Mouse (Mus musculus) liver, embryonic 11.5 days (tissue): ENCODE measurements around the gene Pde6b. TPM values are rescaled to one million over a fixed set of nuclear protein-coding genes. Genes with fewer than 3 reads are reported as not detected.

Experiments
- ATAC-seq: fragments of 200-750 bp; cut with Nextera tagmentation; replicated peaks from 2 replicates; pipeline ENCODE4 v1.8.0; 2017; ENCODE audit warnings: moderate number of reproducible peaks, mild to moderate bottlenecking, moderate TSS enrichment, moderate library complexity; ENCODE audit not compliant: low FRiP score
- DNase-seq: peaks from one replicate; pipeline ENCODE4 v3.0.0-alpha.2; 2017; ENCODE audit warnings: low spot score
- H3K27ac ChIP-seq: fragments of 300-500 bp; sonication (generic); 2 replicates; pipeline ENCODE4 v1.5.1; 2014; ENCODE audit warnings: mild to moderate bottlenecking, low read depth, low read length, control low read depth
- H3K27me3 ChIP-seq: fragments of 300-500 bp; sonication (generic); replicated peaks from 2 replicates; pipeline ENCODE4 v1.6.1; 2014; ENCODE audit warnings: low read length, mixed read lengths; ENCODE audit not compliant: control insufficient read depth, insufficient read depth
- H3K36me3 ChIP-seq: fragments of 300-500 bp; sonication (generic); 2 replicates; pipeline ENCODE4 v1.6.1; 2014; ENCODE audit warnings: mild to moderate bottlenecking, low read length, moderate library complexity, mixed read lengths; ENCODE audit not compliant: control insufficient read depth, insufficient read depth
- H3K4me1 ChIP-seq: fragments of 300-500 bp; sonication (generic); replicated peaks from 2 replicates; pipeline ENCODE4 v1.6.1; 2014; ENCODE audit warnings: low read length, mixed read lengths; ENCODE audit not compliant: control insufficient read depth, insufficient read depth
- H3K4me2 ChIP-seq: fragments of 300-500 bp; sonication (generic); 2 replicates; pipeline ENCODE4 v1.6.1; 2014; ENCODE audit warnings: mild to moderate bottlenecking, control low read depth, moderate library complexity
- H3K4me3 ChIP-seq: fragments of 300-500 bp; sonication (generic); 2 replicates; pipeline ENCODE4 v1.5.1; 2014; ENCODE audit warnings: low read depth, low read length, control low read depth
- H3K9ac ChIP-seq: fragments of 300-500 bp; sonication (generic); 2 replicates; pipeline ENCODE4 v1.6.1; 2014; ENCODE audit warnings: low read depth, low read length, control low read depth
- H3K9me3 ChIP-seq: fragments of 300-500 bp; sonication (generic); 2 replicates; pipeline ENCODE4 v1.6.1; 2016; ENCODE audit warnings: low read length, inconsistent platforms, mixed read lengths; ENCODE audit not compliant: control insufficient read depth
- WGBS: fragments of 180-500 bp; shearing (Covaris S2); extraction: QIAGEN DNeasy Blood & Tissue Kit; methylation state at CpG from one replicate; pipeline ENCODE4 v1.1.7; 2014; 5-methylcytosine and 5-hydroxymethylcytosine counted together
- polyA plus RNA-seq: library from polyadenylated mRNA; unstranded; fragments of >200 nt; fragmentation: Nextera tagmentation; extraction: Ambion mirVana; gene quantifications from 2 replicates; pipeline ENCODE4 v1.2.1, GENCODE M21; 2014

The Pde6b gene
- 0.22 and 0.48 TPM in 2 replicates for polyA plus RNA-seq

- ATAC-seq, result no peak
- Histone ChIP-seq H3K9me3 (no peaks in the 10 kb centered on the region), H3K4me3 (no peak within 1 kb of the TSS), H3K4me1 (no peaks in the 10 kb centered on the region), H3K4me2 (no peak within 1 kb of the TSS), H3K27me3 (peaks cover 2% of the 10 kb centered on the region; the same call in 1 of the 2 replicates), H3K9ac (no peak within 1 kb of the TSS), H3K27ac (no peak within 1 kb of the TSS), H3K36me3 (no peaks in the 10 kb centered on the region)
- no peak for DNase-seq
- 65% methylated on average over 7 of the region's 7 CpGs for WGBS
These were observed at the start of gene Pde6b for GRCm38 (mm10) chr5:108388201-108388600. TSS of gene Pde6b (plus strand) at chr5:108388391.

DNA sequence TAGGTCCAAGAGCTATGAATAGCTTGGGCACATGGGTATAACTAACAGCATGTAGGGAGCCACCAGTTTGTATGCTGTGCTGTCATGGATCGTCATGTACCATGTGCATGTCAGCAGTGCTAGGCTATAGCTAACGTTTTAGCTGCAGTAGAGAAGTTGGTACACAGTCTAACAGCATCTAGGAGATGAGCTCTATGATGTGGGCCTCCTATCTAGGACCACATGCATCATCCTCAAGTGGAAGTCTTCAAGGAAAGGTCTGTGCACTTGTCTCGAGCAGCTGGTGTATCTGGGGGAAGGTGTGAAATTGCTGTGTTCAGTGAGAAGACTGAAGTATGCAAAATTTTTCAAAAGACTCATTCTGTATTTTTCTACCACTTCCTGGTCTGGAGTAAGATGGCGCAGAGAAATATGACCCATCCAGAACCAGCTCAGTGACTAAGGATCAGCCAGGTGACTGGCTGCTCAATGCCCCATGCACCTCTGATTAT, 44.5 kb upstream of the Pde6b start:
- no peak overlapping the region for H3K4me2 ChIP-seq
- no peaks in the 10 kb centered on the region for H3K9me3 ChIP-seq
- peaks cover 2% of the 10 kb centered on the region; the same call in 1 of the 2 replicates for H3K36me3 ChIP-seq
- H3K9ac ChIP-seq, result no peak overlapping the region
- no peak for ATAC-seq
- no peak overlapping the region for H3K27ac ChIP-seq
- H3K4me1 ChIP-seq, result no peaks in the 10 kb centered on the region
- no peak for DNase-seq
- H3K27me3 ChIP-seq, result no peaks in the 10 kb centered on the region
- WGBS, result 87% methylated on average over 4 of the region's 4 CpGs
- no peak overlapping the region for H3K4me3 ChIP-seq

GRCm38 (mm10) chr5:108345313-108346071, 42.7 kb upstream of the Pde6b start:
- DNase-seq (no peak), ATAC-seq (no peak)
- H3K36me3 ChIP-seq, result peaks cover 2% of the 10 kb centered on the region; the same call in 1 of the 2 replicates

GRCm38 (mm10) chr5:108347843-108348242, 40.3 kb upstream of the Pde6b start:
- DNase-seq (no peak), ATAC-seq (no peak)
- no peak overlapping the region for H3K9ac ChIP-seq
- H3K36me3 ChIP-seq, result peaks cover 2% of the 10 kb centered on the region; the same call in 1 of the 2 replicates
- no peaks in the 10 kb centered on the region for H3K4me1 ChIP-seq
- no peaks in the 10 kb centered on the region for H3K27me3 ChIP-seq
- H3K4me3 ChIP-seq, result no peak overlapping the region
- 79% methylated on average over 6 of the region's 6 CpGs for whole genome bisulfite sequencing
- H3K4me2 ChIP-seq, result no peak overlapping the region
- no peak overlapping the region for H3K27ac ChIP-seq
- no peaks in the 10 kb centered on the region for H3K9me3 ChIP-seq

More at GRCm38 (mm10) chr5:108345313-108346071, 42.7 kb upstream of the Pde6b start:
- Histone ChIP-seq H3K4me1 (no peaks in the 10 kb centered on the region), H3K4me2 (no peak overlapping the region), H3K9ac (no peak overlapping the region), H3K4me3 (no peak overlapping the region), H3K27ac (no peak overlapping the region), H3K9me3 (no peaks in the 10 kb centered on the region), H3K27me3 (no peaks in the 10 kb centered on the region)
- WGBS, result 61% methylated on average over 10 of the region's 10 CpGs

DNA sequence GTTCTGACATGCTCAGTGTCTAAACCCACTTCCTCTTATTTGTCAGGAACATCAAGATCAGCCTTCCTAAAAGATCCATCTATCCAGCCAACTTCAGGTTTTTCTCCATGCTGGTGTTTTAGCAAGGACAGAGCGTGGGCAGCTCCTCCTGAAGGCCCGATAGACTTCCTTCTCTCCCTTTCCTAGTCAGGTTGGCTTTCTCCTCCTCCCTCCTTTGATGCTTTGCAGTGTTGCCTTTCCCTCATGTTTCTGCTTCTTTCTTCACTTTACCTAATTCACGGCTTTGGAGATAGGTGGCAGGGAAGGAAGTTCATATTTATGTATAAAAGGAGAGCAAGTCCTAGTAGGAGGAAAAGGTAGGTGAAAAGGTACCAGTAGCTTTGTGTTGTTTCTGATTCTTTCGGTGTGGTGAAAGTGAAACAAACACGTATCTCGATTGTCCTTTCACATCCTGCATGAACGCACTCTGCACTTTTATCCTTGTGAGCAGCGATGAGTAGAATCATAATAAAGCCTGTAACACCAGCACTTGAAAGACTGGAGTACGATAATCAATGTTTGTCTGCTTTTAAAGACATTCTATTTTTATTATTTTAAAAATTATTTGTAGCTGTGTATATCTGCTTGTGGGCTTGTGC, 38.6 kb upstream of the Pde6b start:
- Histone ChIP-seq H3K27ac (no peak overlapping the region), H3K4me1 (no peaks in the 10 kb centered on the region), H3K4me3 (no peak overlapping the region), H3K9me3 (no peaks in the 10 kb centered on the region), H3K9ac (no peak overlapping the region), H3K36me3 (peaks cover 1% of the 10 kb centered on the region; the same call in 1 of the 2 replicates), H3K27me3 (no peaks in the 10 kb centered on the region), H3K4me2 (no peak overlapping the region)
- 93% methylated on average over 9 of the region's 9 CpGs for WGBS
- no peak for DNase-seq
- ATAC-seq, result no peak

- peak; percentile 60 for ATAC-seq
- H3K9ac ChIP-seq, result no peak overlapping the region
- DNase-seq, result no peak
- WGBS, result 57% methylated on average over 2 of the region's 2 CpGs
- H3K4me3 ChIP-seq, result no peak overlapping the region
- no peaks in the 10 kb centered on the region for H3K36me3 ChIP-seq
- H3K27ac ChIP-seq, result no peak overlapping the region
- no peaks in the 10 kb centered on the region for H3K4me1 ChIP-seq
- no peaks in the 10 kb centered on the region for H3K9me3 ChIP-seq
- H3K4me2 ChIP-seq, result no peak overlapping the region
- H3K27me3 ChIP-seq, result no peaks in the 10 kb centered on the region
These were observed 34.1 kb upstream of the Pde6b start for GRCm38 (mm10) chr5:108354056-108354455.

DNA sequence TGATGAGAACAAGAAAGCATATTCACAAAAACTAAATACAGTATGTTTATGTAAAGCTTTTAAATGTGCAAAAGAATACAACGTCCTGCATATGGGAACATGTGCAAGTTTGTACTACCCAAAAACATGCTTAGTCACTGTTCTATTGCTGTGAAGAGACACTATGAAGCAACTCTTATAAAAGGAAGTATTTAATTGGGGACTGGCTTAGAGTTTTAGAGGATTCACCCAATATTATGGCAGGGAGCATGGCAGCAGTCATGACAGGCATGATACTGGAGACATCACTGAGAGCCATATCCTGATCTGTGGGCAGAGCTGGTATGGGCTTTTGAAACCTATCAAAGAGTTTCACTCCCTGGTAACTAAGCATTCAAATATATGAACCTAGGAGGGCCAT, 30.3 kb upstream of the Pde6b start:
- WGBS, result 88% methylated on average over 1 of the region's 1 CpGs
- H3K36me3 ChIP-seq, result no peaks in the 10 kb centered on the region
- ATAC-seq, result no peak
- no peak for DNase-seq
- no peak overlapping the region for H3K27ac ChIP-seq
- H3K27me3 ChIP-seq, result peaks cover 5% of the 10 kb centered on the region; the same call in 1 of the 2 replicates
- no peak overlapping the region for H3K9ac ChIP-seq
- H3K4me2 ChIP-seq, result no peak overlapping the region
- no peak overlapping the region for H3K4me3 ChIP-seq
- no peaks in the 10 kb centered on the region for H3K4me1 ChIP-seq
- no peaks in the 10 kb centered on the region for H3K9me3 ChIP-seq

DNA sequence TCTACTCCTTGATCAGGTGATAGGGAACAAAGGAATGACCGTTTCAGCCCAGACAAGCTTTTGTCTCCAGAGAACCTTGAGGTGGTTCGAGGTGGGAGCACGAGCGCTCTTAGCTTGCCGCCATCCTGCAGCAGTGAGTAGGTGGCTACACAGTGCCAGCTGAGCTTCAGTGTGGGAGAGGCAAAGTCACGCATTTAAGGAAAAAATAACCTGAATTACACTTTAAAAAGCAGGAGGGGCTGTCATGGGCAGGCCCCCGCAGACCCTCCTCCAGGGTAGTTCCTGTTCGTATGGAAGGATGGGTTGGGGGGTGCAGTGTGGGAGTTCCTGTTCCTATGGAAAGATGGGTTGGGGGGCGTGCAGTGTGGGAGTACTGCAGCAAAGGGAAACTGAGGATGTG, 28.7 kb upstream of the Pde6b start:
- no peak overlapping the region for H3K9ac ChIP-seq
- 83% methylated on average over 9 of the region's 9 CpGs for WGBS

More for the DNA sequence above, 28.7 kb upstream of the Pde6b start:
- Histone ChIP-seq H3K36me3 (no peaks in the 10 kb centered on the region), H3K27ac (no peak overlapping the region), H3K9me3 (no peaks in the 10 kb centered on the region), H3K4me3 (no peak overlapping the region), H3K4me2 (no peak overlapping the region), H3K4me1 (no peaks in the 10 kb centered on the region), H3K27me3 (peaks cover 21% of the 10 kb centered on the region)
- no peak for DNase-seq
- ATAC-seq, result no peak
